Mouse (Mus musculus) brain, embryonic 14.5 days (tissue): ENCODE measurements around the gene Atp5h. TPM values are rescaled to one million over a fixed set of nuclear protein-coding genes. Genes with fewer than 3 reads are reported as not detected.

ENCODE experiments used
- DNase-seq: peaks from one replicate; pipeline ENCODE4 v3.0.0-alpha.2; 2011; ENCODE audit warnings: low read depth
- CTCF ChIP-seq: fragments of 200-500 bp; IDR thresholded peaks from 2 replicates; pipeline ENCODE4 v1.5.1; 2012; ENCODE audit warnings: inconsistent platforms, mild to moderate bottlenecking, moderate library complexity, borderline replicate concordance; ENCODE audit not compliant: insufficient read depth, insufficient read length; ENCODE audit errors: extremely low read depth
- POLR2A ChIP-seq: fragments of 200-500 bp; IDR thresholded peaks from 2 replicates; pipeline ENCODE4 v1.6.1; 2012; ENCODE audit warnings: mild to moderate bottlenecking, inconsistent platforms, borderline replicate concordance; ENCODE audit not compliant: poor library complexity, insufficient read depth, insufficient read length, severe bottlenecking; ENCODE audit errors: extremely low read depth
- polyA plus RNA-seq: library from polyadenylated mRNA; depleted of rRNA; stranded (reverse); fragments of >200 nt; gene quantifications from 2 replicates; pipeline ENCODE4 v1.2.3, GENCODE M21; 2012; rRNA removed

Gene Atp5h
- polyA plus RNA-seq, 1 experiment: 399 TPM

DNA sequence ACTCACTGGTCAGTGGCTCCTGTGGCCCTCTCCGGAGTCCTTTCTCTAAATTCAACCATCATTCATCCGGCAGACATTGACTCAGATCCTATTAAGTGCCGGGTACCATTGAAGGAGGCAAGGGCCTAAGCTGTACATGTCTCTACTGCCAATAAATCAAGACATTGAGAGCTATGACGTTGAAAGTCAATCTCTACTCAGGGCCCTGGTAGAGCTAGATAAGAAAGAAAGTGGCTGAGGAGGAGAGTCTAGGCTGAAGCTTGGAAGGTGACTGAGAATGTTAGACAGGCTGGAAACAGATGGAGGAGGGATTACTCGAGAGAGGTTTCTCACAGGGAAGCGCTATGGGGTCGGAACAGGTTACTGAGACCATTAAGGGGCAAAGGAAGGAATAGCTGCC, 49.4 kb downstream of the Atp5h start:
- no peak for DNase-seq
- no peak for TF ChIP-seq POLR2A
- TF ChIP-seq CTCF: no peak

DNA sequence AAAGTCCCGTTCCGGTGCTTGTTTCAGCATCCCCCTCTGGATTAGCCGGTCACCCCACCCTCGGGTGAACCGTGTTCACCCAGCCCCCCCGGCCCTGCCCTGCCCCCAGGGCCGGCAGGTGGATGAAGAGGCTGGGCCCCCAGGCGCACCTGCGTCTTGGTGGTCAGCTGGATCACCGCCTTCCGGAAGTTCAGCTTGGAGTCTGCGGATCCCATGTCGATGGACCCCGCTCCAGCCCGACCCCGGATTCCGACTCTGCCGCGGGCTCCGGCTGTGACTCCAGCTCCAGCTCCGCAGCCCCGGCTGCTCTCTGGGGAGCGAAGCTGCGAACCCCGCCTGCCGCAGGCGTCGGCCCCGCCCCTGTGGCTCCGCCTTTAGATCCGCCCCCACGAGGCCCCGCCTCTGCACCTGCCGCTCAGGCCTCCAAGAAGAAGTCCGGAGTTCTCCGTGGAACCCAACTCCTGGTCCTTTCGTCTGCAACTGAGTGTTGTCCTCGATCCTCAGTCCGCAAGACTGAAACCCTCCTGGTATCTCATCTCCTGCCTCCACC, 52.3 kb downstream of the Atp5h start, which contains the start of gene Hid1:
TSS of gene Hid1 (minus strand) at position 362 of the 550 bp plus-strand sequence.
- DNase-seq: peak; percentile 93

DNA sequence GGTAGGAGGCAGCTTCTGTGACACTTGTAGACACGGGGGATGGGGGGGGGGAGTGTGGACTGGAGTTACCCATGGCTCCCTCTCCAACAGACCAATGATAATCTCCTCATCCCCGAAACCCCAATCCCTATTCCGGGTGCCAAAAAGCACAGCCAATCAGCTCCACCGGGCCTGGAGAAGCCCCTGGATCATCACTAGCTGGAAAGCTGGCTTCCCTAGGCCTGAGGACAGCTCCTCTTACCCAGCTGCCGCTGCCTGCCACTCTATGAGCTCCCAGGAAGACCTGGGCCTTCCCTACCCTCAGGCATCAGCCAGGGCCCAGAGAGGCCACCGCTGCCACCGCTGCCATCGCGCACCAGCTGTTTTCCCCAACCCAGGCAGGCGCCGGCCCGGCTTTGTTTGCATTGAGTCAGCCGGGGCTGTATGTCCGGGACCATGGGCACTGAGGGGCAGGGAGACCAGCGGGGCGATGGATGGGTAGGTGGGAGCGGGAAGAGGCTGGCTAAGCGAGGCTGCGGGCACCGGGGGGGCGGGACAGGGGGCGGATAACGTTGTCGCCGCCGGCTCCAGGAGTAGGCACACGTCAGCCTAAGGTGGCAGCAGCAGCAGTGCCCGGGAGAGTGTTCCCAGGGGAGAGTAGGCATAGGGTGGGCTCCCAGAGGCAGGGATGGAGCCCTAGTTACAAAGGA, 52.9 kb downstream of the Atp5h start:
- peak; percentile 82 for DNase-seq
- TF ChIP-seq CTCF (no peak), POLR2A (no peak)

More for the DNA sequence above, 52.3 kb downstream of the Atp5h start, which contains the start of gene Hid1:
- peak; percentile 82 for TF ChIP-seq POLR2A
- no peak for TF ChIP-seq CTCF

DNA sequence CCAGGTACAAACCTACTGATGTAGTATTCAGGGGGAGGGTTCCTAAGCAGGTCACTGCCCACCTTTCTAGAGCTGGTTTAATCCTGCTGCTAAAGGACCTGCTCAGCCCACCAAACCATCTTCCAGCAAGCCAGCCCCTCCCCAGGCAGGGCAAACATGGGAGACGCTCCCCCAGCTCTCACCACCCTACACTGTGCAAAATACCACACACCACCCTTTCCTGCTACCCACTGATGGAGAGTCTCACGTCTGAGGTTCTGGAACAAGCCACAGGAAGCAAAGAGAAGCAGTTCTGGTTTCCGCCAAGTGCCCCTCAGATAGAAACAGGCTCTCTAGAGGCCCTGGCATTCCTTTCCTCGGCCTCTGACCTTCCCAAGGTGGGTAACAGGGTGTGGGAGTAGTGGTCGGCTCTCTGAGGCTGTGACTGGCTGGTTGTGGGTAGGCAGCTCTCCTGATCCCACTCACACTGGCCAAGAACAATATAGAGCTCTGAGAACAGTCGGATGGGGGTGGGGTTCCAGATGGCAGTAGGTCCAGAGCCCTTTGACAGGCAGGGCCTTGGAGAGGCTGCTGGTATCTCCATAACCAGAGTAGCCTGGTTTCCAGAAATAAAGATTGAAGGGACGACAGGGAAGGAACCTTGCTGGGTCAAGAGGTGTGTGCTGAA, 53.6 kb downstream of the Atp5h start:
- DNase-seq: no peak

More for the DNA sequence above, 53.6 kb downstream of the Atp5h start:
- no peak for TF ChIP-seq POLR2A
- TF ChIP-seq CTCF: no peak

Other genes starting within 250 kb of the Atp5h start
- gene Tmem104, start 232.5 kb downstream of the Atp5h start, polyA plus RNA-seq: 7.1 and 10.7 TPM in 2 replicates
- gene Nat9, start 232.1 kb downstream of the Atp5h start, polyA plus RNA-seq: 16.0 and 16.9 TPM in 2 replicates
- 0.89 and 1.2 TPM in 2 replicates for gene Grin2c, start 152.7 kb downstream of the Atp5h start, polyA plus RNA-seq
- 26.1 and 32.4 TPM in 2 replicates for gene Fdxr, start 142.9 kb downstream of the Atp5h start, polyA plus RNA-seq
- 1.6 and 2.4 TPM in 2 replicates for gene Fads6, start 122.3 kb downstream of the Atp5h start, polyA plus RNA-seq
- gene Otop2, start 112.8 kb downstream of the Atp5h start, polyA plus RNA-seq: 0.13 and 0.15 TPM in 2 replicates
- gene Ush1g, start 97.9 kb downstream of the Atp5h start, polyA plus RNA-seq: 0.04 and 0.11 TPM in 2 replicates
- 0.29 and 0.64 TPM in 2 replicates for gene Otop3, start 85.2 kb downstream of the Atp5h start, polyA plus RNA-seq
- 61.7 and 64.8 TPM in 2 replicates for gene Hid1, start 52.2 kb downstream of the Atp5h start, polyA plus RNA-seq
- 39.1 and 50.8 TPM in 2 replicates for gene Cdr2l, start 38.0 kb downstream of the Atp5h start, polyA plus RNA-seq
- gene Mrpl58, start 16.2 kb downstream of the Atp5h start, polyA plus RNA-seq: 115 and 126 TPM in 2 replicates
- gene Kctd2, start 166 bp upstream of the Atp5h start, polyA plus RNA-seq: 45.9 and 46.8 TPM in 2 replicates
- gene Trim80, start 20.6 kb upstream of the Atp5h start, polyA plus RNA-seq: 0.04 and 0.12 TPM in 2 replicates
- gene Slc16a5, start 42.5 kb upstream of the Atp5h start, polyA plus RNA-seq: not detected in 2 replicates
- gene Armc7, start 55.7 kb upstream of the Atp5h start, polyA plus RNA-seq: 12.4 and 15.1 TPM in 2 replicates
- 67.9 and 84.3 TPM in 2 replicates for gene Nt5c, start 71.9 kb upstream of the Atp5h start, polyA plus RNA-seq
- 1,229 and 1,645 TPM in 2 replicates for gene Jpt1, start 94.4 kb upstream of the Atp5h start, polyA plus RNA-seq
- 702 and 773 TPM in 2 replicates for gene Sumo2, start 116.3 kb upstream of the Atp5h start, polyA plus RNA-seq
- gene Nup85, start 144.5 kb upstream of the Atp5h start, polyA plus RNA-seq: 105 and 168 TPM in 2 replicates
- 35.5 and 36.7 TPM in 2 replicates for gene Mrps7, start 184.0 kb upstream of the Atp5h start, polyA plus RNA-seq
- gene Gga3, start 184.1 kb upstream of the Atp5h start, polyA plus RNA-seq: 43.3 and 57.1 TPM in 2 replicates
- gene Mif4gd, start 193.0 kb upstream of the Atp5h start, polyA plus RNA-seq: 18.0 and 19.2 TPM in 2 replicates
- 55.1 and 71.1 TPM in 2 replicates for gene Slc25a19, start 208.3 kb upstream of the Atp5h start, polyA plus RNA-seq